In the genomic region with DNA sequence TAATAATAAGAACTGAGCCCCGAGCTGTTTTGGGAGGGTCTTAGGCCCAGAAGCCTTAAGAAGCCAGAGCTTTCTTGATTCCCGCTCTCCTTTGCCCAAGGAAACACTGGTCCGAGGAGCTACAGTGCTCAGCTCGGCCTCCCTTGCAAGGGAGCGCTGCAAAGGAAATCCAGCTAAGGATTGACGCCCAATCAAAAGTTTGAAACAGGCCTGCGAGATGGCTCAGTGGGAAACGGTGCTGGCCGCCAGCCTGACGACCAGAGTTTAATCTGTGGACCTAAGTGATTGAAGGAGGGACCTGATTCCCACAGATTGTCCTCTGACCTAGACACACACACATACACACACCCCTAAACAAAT, we compare ENCODE assay signal across 8 mouse cellular contexts. TPM values are rescaled to one million over a fixed set of nuclear protein-coding genes. Genes with fewer than 3 reads are reported as not detected.
DNase-seq lines count a peak whose midpoint lies in the region; ATAC-seq lines count a peak whose summit lies in the region.

No protein-coding gene starts in this region.

- peak overlapping the region; percentile 93 for H3K4me2 ChIP-seq in lung, embryonic 15.5 days
- H3K4me2 ChIP-seq in embryonic facial prominence, embryonic 11.5 days (ENCODE audit: low read depth, low read length), result peak overlapping the region; percentile 72
- H3K4me2 ChIP-seq in hindbrain, embryonic 16.5 days (ENCODE audit: low read length), result peak overlapping the region; percentile 95

- H3K4me1 ChIP-seq in lung, embryonic 15.5 days, result peaks cover 49% of the 10 kb centered on the region
- H3K4me1 ChIP-seq in embryonic facial prominence, embryonic 11.5 days (ENCODE audit: control insufficient read depth, insufficient read depth, low read length), result peaks cover 15% of the 10 kb centered on the region
- peaks cover 20% of the 10 kb centered on the region for H3K4me1 ChIP-seq in hindbrain, embryonic 16.5 days (ENCODE audit: control insufficient read depth, insufficient read depth, low read depth, low read length)

- H3K9me3 ChIP-seq in lung, embryonic 15.5 days, result no peaks in the 10 kb centered on the region
- H3K9me3 ChIP-seq in embryonic facial prominence, embryonic 11.5 days (replicated peaks; ENCODE audit: control insufficient read depth, low read length), result no peaks in the 10 kb centered on the region
- H3K9me3 ChIP-seq in hindbrain, embryonic 16.5 days (ENCODE audit: control insufficient read depth, low read length), result no peaks in the 10 kb centered on the region

- WGBS in lung, embryonic 15.5 days, result 12% methylated on average over 10 of the region's 10 CpGs
- 6% methylated on average over 10 of the region's 10 CpGs for WGBS in embryonic facial prominence, embryonic 11.5 days
- 8% methylated on average over 10 of the region's 10 CpGs for WGBS in hindbrain, embryonic 16.5 days

- peaks cover 23% of the 10 kb centered on the region for H3K27me3 ChIP-seq in lung, embryonic 15.5 days
- peaks cover 8% of the 10 kb centered on the region for H3K27me3 ChIP-seq in embryonic facial prominence, embryonic 11.5 days (ENCODE audit: control insufficient read depth, insufficient read depth, low read length)
- H3K27me3 ChIP-seq in hindbrain, embryonic 16.5 days (replicated peaks; ENCODE audit: control insufficient read depth, insufficient read depth, low read length), result no peaks in the 10 kb centered on the region

- H3K27ac ChIP-seq in lung, embryonic 15.5 days, result peak overlapping the region; percentile 65
- no peak overlapping the region for H3K27ac ChIP-seq in embryonic facial prominence, embryonic 11.5 days (replicated peaks; ENCODE audit: low read depth, low read length)
- no peak overlapping the region for H3K27ac ChIP-seq in hindbrain, embryonic 16.5 days (ENCODE audit: low read depth, low read length)

- peak overlapping the region; percentile 52 for H3K9ac ChIP-seq in lung, embryonic 15.5 days
- peak overlapping the region; percentile 55 for H3K9ac ChIP-seq in embryonic facial prominence, embryonic 11.5 days (replicated peaks; ENCODE audit: low read length)
- no peak overlapping the region for H3K9ac ChIP-seq in hindbrain, embryonic 16.5 days (ENCODE audit: low read depth, low read length)

- peak overlapping the region; percentile 78 for H3K4me3 ChIP-seq in lung, embryonic 15.5 days
- H3K4me3 ChIP-seq in embryonic facial prominence, embryonic 11.5 days (ENCODE audit: low read depth, low read length), result peak overlapping the region; percentile 62
- peak overlapping the region; percentile 66 for H3K4me3 ChIP-seq in hindbrain, embryonic 16.5 days (ENCODE audit: low read length)

- H3K36me3 ChIP-seq in lung, embryonic 15.5 days, result no peaks in the 10 kb centered on the region; the same call in 1 of the 2 replicates
- no peaks in the 10 kb centered on the region for H3K36me3 ChIP-seq in embryonic facial prominence, embryonic 11.5 days (replicated peaks; ENCODE audit: control insufficient read depth, insufficient read depth, low read depth, low read length)
- no peaks in the 10 kb centered on the region for H3K36me3 ChIP-seq in hindbrain, embryonic 16.5 days (ENCODE audit: control insufficient read depth, insufficient read depth, low read length)

- DNase-seq in lung, adult 18-20 months, result no peak
- peak; percentile 53 for DNase-seq in embryonic facial prominence, embryonic 11.5 days (ENCODE audit: low spot score)
- peak; percentile 34 for DNase-seq in lung, postnatal 36 days
- DNase-seq in right cerebral cortex, postnatal 36 days (ENCODE audit: low spot score in 2 of 2), result no peak
- no peak for DNase-seq in ovary, adult 18-20 months (ENCODE audit: low spot score)
- no peak for DNase-seq in thymus, postnatal 25 days

- no peak for ATAC-seq in lung, embryonic 15.5 days (ENCODE audit: borderline replicate concordance, extremely low read depth, low FRiP score, low TSS enrichment)
- ATAC-seq in embryonic facial prominence, embryonic 11.5 days (replicated peaks; ENCODE audit: insufficient number of reproducible peaks, low FRiP score, low TSS enrichment, low read depth), result no peak
- ATAC-seq in hindbrain, embryonic 16.5 days, result no peak

RNA-seq across cellular contexts. Expression of a gene that starts 1.1 kb away (rescaled TPM):
- polyA plus RNA-seq in lung, embryonic 15.5 days (2015; fragmentation: Nextera tagmentation; extraction: Ambion mirVana), result 3.8 and 4.0 TPM in 2 replicates
- polyA plus RNA-seq in embryonic facial prominence, embryonic 11.5 days (2014; fragmentation: Nextera tagmentation; extraction: Ambion mirVana), result 1.9 and 2.8 TPM in 2 replicates
- 2.2 and 2.9 TPM in 2 replicates for polyA plus RNA-seq in hindbrain, embryonic 16.5 days (2015; fragmentation: Nextera tagmentation; extraction: Ambion mirVana)

RNA-seq across cellular contexts. Expression of a gene that starts 2.0 kb away (rescaled TPM):
- polyA plus RNA-seq in lung, embryonic 15.5 days (2015; fragmentation: Nextera tagmentation; extraction: Ambion mirVana), result 42.7 and 43.1 TPM in 2 replicates
- polyA plus RNA-seq in embryonic facial prominence, embryonic 11.5 days (2014; fragmentation: Nextera tagmentation; extraction: Ambion mirVana), result 31.0 and 35.5 TPM in 2 replicates
- polyA plus RNA-seq in hindbrain, embryonic 16.5 days (2015; fragmentation: Nextera tagmentation; extraction: Ambion mirVana), result 13.8 and 17.6 TPM in 2 replicates

RNA-seq across cellular contexts. Expression of a gene that starts 5.2 kb away (rescaled TPM):
- 0.10 and 0.11 TPM in 2 replicates for polyA plus RNA-seq in lung, embryonic 15.5 days (2015; fragmentation: Nextera tagmentation; extraction: Ambion mirVana)
- 0.14 TPM in 1 of 2 replicates, not detected in the other for polyA plus RNA-seq in embryonic facial prominence, embryonic 11.5 days (2014; fragmentation: Nextera tagmentation; extraction: Ambion mirVana)
- 0.12 and 0.19 TPM in 2 replicates for polyA plus RNA-seq in hindbrain, embryonic 16.5 days (2015; fragmentation: Nextera tagmentation; extraction: Ambion mirVana)

RNA-seq across cellular contexts. Expression of a gene that starts 20.4 kb away (rescaled TPM):
- 9.5 and 9.8 TPM in 2 replicates for polyA plus RNA-seq in lung, embryonic 15.5 days (2015; fragmentation: Nextera tagmentation; extraction: Ambion mirVana)
- polyA plus RNA-seq in embryonic facial prominence, embryonic 11.5 days (2014; fragmentation: Nextera tagmentation; extraction: Ambion mirVana), result 11.9 and 12.4 TPM in 2 replicates
- polyA plus RNA-seq in hindbrain, embryonic 16.5 days (2015; fragmentation: Nextera tagmentation; extraction: Ambion mirVana), result 14.0 and 18.0 TPM in 2 replicates

RNA-seq across cellular contexts. Expression of a gene that starts 24.3 kb away (rescaled TPM):
- polyA plus RNA-seq in lung, embryonic 15.5 days (2015; fragmentation: Nextera tagmentation; extraction: Ambion mirVana), result 6.5 and 7.1 TPM in 2 replicates
- 7.9 and 8.5 TPM in 2 replicates for polyA plus RNA-seq in embryonic facial prominence, embryonic 11.5 days (2014; fragmentation: Nextera tagmentation; extraction: Ambion mirVana)
- polyA plus RNA-seq in hindbrain, embryonic 16.5 days (2015; fragmentation: Nextera tagmentation; extraction: Ambion mirVana), result 23.3 and 30.4 TPM in 2 replicates

Comparison
In these comparisons a context has a peak if more than half of its experiments do, and no peak if none do; other contexts are left out.
1. DNase-seq: peak in embryonic facial prominence, embryonic 11.5 days (single experiment) and lung, postnatal 36 days (single experiment); none in lung, adult 18-20 months (0 of 2), right cerebral cortex, postnatal 36 days (0 of 2), ovary, adult 18-20 months (single experiment) and thymus, postnatal 25 days (single experiment).
2. Peak in every context shown above with its lines, with median percentiles within 50 percentile points of each other: H3K4me2 ChIP-seq and H3K4me3 ChIP-seq.